Comparison of ENCODE assay signal across 9 mouse cellular contexts in the genomic region with DNA sequence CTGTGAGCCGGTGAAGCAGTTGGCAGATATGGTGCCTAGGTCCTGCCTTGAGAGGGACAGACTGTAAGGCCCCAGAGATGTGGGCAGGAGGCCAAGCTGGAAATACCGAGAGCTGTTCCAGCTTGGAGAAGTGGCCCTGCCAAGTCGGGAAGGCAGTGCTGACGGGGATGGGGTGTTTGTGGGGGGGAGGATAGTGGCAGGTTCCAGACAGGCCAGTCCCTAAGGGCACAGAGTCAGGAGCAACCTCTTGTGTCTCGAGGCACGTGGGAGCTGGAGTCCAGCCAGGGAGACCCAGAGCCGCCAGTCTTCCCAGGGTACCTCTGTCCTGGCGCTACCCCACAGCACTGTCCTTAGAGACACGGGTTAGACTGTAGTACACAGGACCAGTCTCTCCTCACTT. TPM values are rescaled to one million over a fixed set of nuclear protein-coding genes. Genes with fewer than 3 reads are reported as not detected.
A peak's percentile ranks its signal among the peaks of the same experiment; 100 is the strongest.
DNase-seq lines count a peak whose midpoint lies in the region; ATAC-seq lines count a peak whose summit lies in the region.
"Had no signal": no experiment of that assay in that cellular context is flagged by ENCODE, and none has a peak within 500 bp of the region (broad histone marks: within the 10 kb centered on the region; RNA-seq: fewer than 3 reads in every experiment).

No protein-coding gene starts in this region.

- peak overlapping the region; percentile 66 for H3K27ac ChIP-seq in hindbrain, embryonic 14.5 days
- 0 out of 2 replicates have a peak overlapping the region, but pooled peaks have one; percentile 58 for H3K27ac ChIP-seq in neural tube, embryonic 14.5 days (ENCODE audit: low read depth, low read length)

- no peak overlapping the region for H3K4me2 ChIP-seq in hindbrain, embryonic 14.5 days (replicated peaks)
- H3K4me2 ChIP-seq in neural tube, embryonic 14.5 days (ENCODE audit: low read depth, low read length), result no peak overlapping the region

- peak; percentile 85; the same call in 1 of the 2 replicates for ATAC-seq in hindbrain, embryonic 14.5 days (ENCODE audit: low FRiP score)
- peak; percentile 60 for ATAC-seq in neural tube, embryonic 14.5 days (ENCODE audit: low read depth)

- no peak overlapping the region for H3K4me3 ChIP-seq in hindbrain, embryonic 14.5 days (replicated peaks; ENCODE audit: low read length)
- H3K4me3 ChIP-seq in neural tube, embryonic 14.5 days (ENCODE audit: low read depth, low read length), result no peak overlapping the region
- H3K4me3 ChIP-seq: erythroblast, embryonic 14.5 days had no signal

- no peaks in the 10 kb centered on the region for H3K9me3 ChIP-seq in hindbrain, embryonic 14.5 days (ENCODE audit: control insufficient read depth, low read length)
- no peaks in the 10 kb centered on the region for H3K9me3 ChIP-seq in neural tube, embryonic 14.5 days (ENCODE audit: control insufficient read depth, low read length)

- intact Hi-C loops in left cerebral cortex, postnatal 10 days (cut with DNase I), result no loop called here

- peaks cover 9% of the 10 kb centered on the region for H3K4me1 ChIP-seq in hindbrain, embryonic 14.5 days (replicated peaks; ENCODE audit: control insufficient read depth, insufficient read depth, low read length)
- H3K4me1 ChIP-seq in neural tube, embryonic 14.5 days (ENCODE audit: control insufficient read depth, insufficient read depth, low read length), result peaks cover 5% of the 10 kb centered on the region

- peak; percentile 54 for DNase-seq in layer of hippocampus, adult 11-12 months (ENCODE audit: low spot score)
- no peak for DNase-seq in layer of hippocampus, adult 9-10 months (ENCODE audit: low spot score)
- DNase-seq in cerebellum, adult 8-10 months, result peak; percentile 72
- DNase-seq in gastrocnemius, adult 8-10 months (ENCODE audit: low spot score in 2 of 2), result peak; percentile 87 to 91
- peak; percentile 76 for DNase-seq in hindbrain, embryonic 14.5 days (ENCODE audit: low spot score)
- peak; percentile 63 to 90 for DNase-seq in left cerebral cortex, postnatal 10 days (ENCODE audit: extremely low spot score in 1 of 2, low spot score in 2 of 2)
- no peak for DNase-seq in embryo, embryonic 9.5 days (ENCODE audit: extremely low spot score)

- H3K27me3 ChIP-seq in hindbrain, embryonic 14.5 days (ENCODE audit: control insufficient read depth, insufficient read depth, low read length), result no peaks in the 10 kb centered on the region
- no peaks in the 10 kb centered on the region for H3K27me3 ChIP-seq in neural tube, embryonic 14.5 days (ENCODE audit: control insufficient read depth, insufficient read depth, low read length)

- H3K9ac ChIP-seq in hindbrain, embryonic 14.5 days, result no peak overlapping the region
- no peak overlapping the region for H3K9ac ChIP-seq in neural tube, embryonic 14.5 days (replicated peaks; ENCODE audit: low read depth, low read length)

- H3K36me3 ChIP-seq in hindbrain, embryonic 14.5 days (replicated peaks; ENCODE audit: control insufficient read depth, insufficient read depth), result no peaks in the 10 kb centered on the region
- no peaks in the 10 kb centered on the region for H3K36me3 ChIP-seq in neural tube, embryonic 14.5 days (ENCODE audit: control insufficient read depth, insufficient read depth, low read length)

- 51% methylated on average over 9 of the region's 9 CpGs for WGBS in hindbrain, embryonic 14.5 days
- WGBS in neural tube, embryonic 14.5 days, result 38% methylated on average over 9 of the region's 9 CpGs

RNA-seq across cellular contexts. Expression of gene Smad6, which starts 53.3 kb away (rescaled TPM):
- 1 to 10 TPM; 3.2 to 5.1 (median 3.6) TPM for total RNA-seq in gastrocnemius, adult 8-10 months (2022)
- 2.3 and 2.7 TPM in 2 replicates for polyA plus RNA-seq in hindbrain, embryonic 14.5 days (2014; fragmentation: Nextera tagmentation; extraction: Ambion mirVana)
- 1 to 10 TPM; 1.6 to 2.0 TPM for total RNA-seq in left cerebral cortex, postnatal 10 days (2021)
- 1.0 and 2.2 TPM in 2 replicates for polyA plus RNA-seq in neural tube, embryonic 14.5 days (2014; fragmentation: Nextera tagmentation; extraction: Ambion mirVana)

Comparison
In these comparisons a context has a peak if more than half of its experiments do, and no peak if none do; other contexts are left out.
1. DNase-seq: peak in layer of hippocampus, adult 11-12 months (single experiment), cerebellum, adult 8-10 months (single experiment), gastrocnemius, adult 8-10 months (2 of 2), hindbrain, embryonic 14.5 days (single experiment) and left cerebral cortex, postnatal 10 days (2 of 2); none in layer of hippocampus, adult 9-10 months (single experiment) and embryo, embryonic 9.5 days (single experiment).